Mouse (Mus musculus): ENCODE data around the gene Frem2.

Gene Frem2

GRCm38 (mm10) chr3:53620355-53620754, 36.8 kb downstream of the Frem2 start:
- DNase-seq (ENCODE audit: low spot score) = no peak

DNA sequence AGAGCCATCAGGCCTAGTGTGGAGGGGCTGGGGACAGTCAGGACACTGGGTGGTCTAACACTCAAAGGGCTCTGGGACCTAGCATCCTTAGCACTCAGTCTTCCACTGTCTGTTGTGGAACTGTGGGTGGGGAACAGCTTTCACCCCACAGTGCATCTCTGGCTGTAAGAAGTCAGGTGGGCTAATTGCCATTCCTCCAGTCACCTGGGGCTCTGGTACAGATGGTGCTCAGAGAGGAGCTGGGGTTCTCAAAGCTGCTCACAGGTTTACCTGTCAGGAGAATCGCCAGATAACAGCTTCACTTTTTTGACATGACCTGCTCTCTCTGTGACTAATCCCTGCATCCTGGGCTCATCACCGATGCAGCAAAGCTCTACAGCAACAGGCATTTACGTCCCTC, 46.0 kb downstream of the Frem2 start:
- no peak for DNase-seq (ENCODE audit: low spot score)

DNA sequence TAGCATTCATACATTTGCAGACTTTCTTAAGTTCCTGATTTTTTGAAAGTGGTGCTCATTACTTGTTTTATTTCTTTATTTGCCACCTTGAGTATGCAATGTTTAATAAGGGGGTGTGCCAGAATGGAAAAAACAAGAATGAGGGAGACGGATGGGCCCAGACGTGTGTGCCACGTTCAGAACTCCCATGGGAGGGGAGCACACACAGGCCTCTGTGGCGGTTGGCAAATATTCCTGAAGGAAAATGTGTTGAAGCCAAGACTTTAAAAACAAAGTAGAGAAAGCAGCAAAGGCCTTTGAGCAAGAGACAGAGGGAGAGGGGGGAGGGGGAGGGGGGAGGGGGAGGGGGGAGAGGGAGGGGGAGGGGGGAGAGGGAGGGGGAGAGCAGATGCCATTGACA, 47.3 kb downstream of the Frem2 start:
- DNase-seq (ENCODE audit: low spot score) = no peak

- no peak for DNase-seq (ENCODE audit: low spot score)
These were observed 57.0 kb downstream of the Frem2 start for GRCm38 (mm10) chr3:53600140-53600539.

GRCm38 (mm10) chr3:53599315-53599714, 57.8 kb downstream of the Frem2 start:
- DNase-seq (ENCODE audit: low spot score) = no peak

GRCm38 (mm10) chr3:53598153-53598800, 58.9 kb downstream of the Frem2 start:
- DNase-seq (ENCODE audit: low spot score) = no peak

DNA sequence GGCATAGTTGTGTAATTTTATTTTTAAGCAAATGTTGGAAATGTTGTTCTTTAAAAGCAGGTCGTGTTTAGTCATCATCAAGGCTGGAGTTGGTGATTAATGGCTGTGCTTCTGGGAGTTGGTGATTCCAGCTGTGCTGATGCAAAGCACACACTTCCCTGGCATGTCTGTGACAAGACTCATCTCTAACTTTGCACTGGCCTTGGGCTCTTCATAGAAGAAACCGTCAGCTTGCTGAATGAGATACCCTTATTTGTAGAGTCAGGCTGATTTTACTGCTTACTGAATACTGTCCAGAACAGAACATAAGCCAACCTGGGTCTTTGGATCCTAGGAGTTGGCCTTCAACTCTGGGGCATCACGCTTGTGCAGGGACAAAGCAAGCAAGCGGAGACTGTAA, 62.7 kb downstream of the Frem2 start:
- no peak for DNase-seq (ENCODE audit: low spot score)

GRCm38 (mm10) chr3:53593718-53594117, 63.4 kb downstream of the Frem2 start:
- DNase-seq (ENCODE audit: low spot score) = no peak

DNA sequence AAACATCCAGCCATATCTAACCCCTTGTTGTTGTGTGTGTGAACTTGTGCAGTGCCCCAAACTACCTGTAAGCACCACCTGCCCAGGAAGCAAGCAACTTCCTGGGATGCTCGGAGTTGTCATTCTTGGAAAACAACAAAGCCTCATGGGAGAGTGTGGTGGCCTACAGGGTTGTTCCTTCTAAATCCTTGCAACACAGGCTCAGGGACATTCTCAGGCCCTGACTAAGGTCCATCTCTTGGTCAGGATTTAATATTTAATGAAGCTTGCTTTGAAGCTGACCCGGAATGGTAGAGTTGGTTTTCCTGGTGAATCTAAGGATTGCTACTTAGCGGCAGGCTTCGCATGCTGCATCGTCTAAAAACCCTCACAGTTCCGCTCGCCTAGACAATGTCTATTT, 65.1 kb downstream of the Frem2 start:
- DNase-seq (ENCODE audit: low spot score) = no peak

DNA sequence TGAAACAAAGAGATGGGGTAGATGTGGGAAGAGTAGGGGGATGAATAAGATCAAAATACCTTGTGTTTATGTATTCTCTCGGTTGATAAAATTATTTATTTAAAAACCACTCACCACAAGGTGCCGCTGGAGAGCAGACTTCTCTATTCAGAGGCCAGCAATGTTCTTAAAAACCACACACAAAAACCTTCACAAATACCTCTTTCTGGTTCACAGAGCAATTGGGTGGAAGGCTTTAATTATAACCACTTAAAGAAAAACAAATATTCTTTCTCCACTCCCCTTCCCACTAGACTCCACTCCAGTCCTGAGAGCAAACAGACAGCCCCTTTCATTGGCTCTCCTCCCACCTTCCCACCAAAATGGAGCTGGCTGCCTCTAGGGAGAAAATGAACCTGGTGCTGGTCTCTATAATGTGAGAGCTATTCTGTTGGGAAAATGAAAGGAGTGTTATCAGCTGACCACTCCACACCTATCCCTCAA, 67.0 kb downstream of the Frem2 start:
- DNase-seq (ENCODE audit: low spot score) = no peak

- no peak for DNase-seq (ENCODE audit: low spot score)
These were observed 73.9 kb downstream of the Frem2 start for GRCm38 (mm10) chr3:53583248-53583647.

DNA sequence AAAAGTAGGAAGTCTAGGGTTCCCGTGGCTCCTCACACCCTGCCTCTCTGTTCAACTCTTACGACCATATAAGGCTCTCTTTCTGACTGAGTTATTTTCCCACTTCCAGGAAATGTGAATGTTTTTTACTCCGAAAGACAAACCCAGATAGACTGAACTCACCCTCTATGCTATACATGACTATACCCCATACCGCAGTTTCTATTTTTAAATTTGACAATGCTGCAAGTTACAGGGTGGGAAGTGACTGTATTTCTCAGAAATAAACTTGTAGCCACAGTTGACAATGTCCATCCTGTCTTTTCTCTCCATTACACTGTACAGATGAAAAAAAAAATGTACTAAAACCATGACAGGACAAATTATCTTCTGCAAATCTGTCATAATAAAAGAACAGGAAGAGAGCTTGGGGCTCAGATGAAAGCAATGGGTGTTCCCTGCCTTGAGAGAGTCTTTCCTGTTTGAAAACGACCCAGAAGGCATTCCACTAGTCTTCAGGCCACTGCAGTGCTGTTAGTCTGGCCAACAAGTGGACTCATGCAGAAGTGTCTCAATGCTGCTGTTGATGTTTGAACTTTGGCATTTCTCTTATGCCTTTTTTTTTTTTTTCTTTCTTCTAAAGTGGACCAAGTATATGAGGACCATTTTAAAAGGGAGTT, 76.4 kb downstream of the Frem2 start:
- no peak for DNase-seq (ENCODE audit: low spot score)

- no peak for DNase-seq (ENCODE audit: low spot score)
These were observed 77.9 kb downstream of the Frem2 start for GRCm38 (mm10) chr3:53579121-53579704.

GRCm38 (mm10) chr3:53576320-53577116, 80.6 kb downstream of the Frem2 start:
- DNase-seq (ENCODE audit: low spot score) = no peak

DNA sequence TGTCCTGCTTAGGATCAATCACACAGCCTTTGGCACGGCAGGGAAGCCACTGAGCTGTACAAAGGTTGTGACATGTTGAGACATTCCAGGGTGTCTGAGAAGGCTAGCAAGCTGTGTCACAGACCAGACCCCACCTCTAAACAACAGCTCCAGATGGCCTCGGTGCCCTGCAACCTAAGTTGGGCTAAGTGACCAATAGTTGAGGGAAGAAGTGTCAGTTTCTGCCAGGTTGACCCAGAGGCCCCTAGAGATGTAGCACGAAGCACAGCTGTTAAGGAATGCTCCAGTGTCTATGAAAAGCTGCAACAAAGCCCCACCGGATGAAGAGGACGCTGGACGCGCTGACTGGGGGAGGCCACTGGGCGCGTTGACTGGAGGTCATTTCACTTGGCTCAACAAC, 83.0 kb downstream of the Frem2 start:
- no peak for DNase-seq (ENCODE audit: low spot score)

GRCm38 (mm10) chr3:53571663-53572062, 85.5 kb downstream of the Frem2 start:
- DNase-seq (ENCODE audit: low spot score) = no peak

GRCm38 (mm10) chr3:53564521-53564920, 92.6 kb downstream of the Frem2 start:
- DNase-seq (ENCODE audit: low spot score) = no peak

- no peak for DNase-seq (ENCODE audit: low spot score)
These were observed 93.4 kb downstream of the Frem2 start for GRCm38 (mm10) chr3:53563746-53564145.

DNA sequence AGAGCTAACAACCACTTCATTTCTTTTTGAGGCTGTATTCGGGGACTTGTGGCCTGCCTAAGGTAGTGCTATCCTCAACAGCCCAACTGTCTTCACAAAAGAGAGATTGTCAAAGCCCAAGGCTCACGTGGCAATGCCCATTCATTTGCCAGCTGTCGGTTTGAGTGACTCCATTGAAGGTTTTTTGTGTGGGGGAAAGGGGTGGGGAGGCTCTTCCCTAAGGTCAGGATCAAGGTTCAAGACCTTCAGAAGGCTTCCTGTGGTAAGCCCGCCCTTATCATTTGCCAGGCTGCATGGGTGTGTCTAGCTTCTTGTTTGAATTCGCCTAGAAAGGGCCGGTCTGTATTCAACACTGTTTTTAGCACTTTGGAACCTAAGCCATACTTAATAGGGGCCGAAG, 95.3 kb downstream of the Frem2 start:
- no peak for DNase-seq (ENCODE audit: low spot score)

GRCm38 (mm10) chr3:53559056-53559455, 98.1 kb downstream of the Frem2 start:
- DNase-seq (ENCODE audit: low spot score) = no peak

DNA sequence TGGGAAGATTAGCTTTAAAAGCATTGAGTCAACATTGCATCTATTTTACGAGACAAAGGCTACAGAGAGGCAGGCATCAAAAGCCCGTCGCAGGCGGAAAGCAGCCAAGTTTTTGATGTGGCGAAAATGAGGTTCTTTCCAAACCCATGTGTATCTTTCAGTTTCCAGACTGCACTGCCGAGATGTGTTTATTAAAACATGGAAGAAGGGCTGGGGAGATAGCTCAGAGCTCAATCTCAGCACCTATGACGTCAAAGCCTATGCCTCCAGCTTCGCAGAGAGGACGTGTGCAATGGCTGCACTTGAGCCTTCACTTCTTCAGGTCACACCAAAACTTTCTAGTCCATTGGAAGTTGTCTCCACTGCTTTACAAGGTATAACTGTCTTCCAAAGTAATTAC, 98.9 kb downstream of the Frem2 start:
- no peak for DNase-seq (ENCODE audit: low spot score)

GRCm38 (mm10) chr3:53557388-53558214, 99.6 kb downstream of the Frem2 start:
- no peak for DNase-seq (ENCODE audit: low spot score)
